Mouse (Mus musculus) kidney, embryonic 14.5 days (tissue): ENCODE measurements around the gene Tdrd3. TPM values are rescaled to one million over a fixed set of nuclear protein-coding genes. Genes with fewer than 3 reads are reported as not detected.
A peak's percentile ranks its signal among the peaks of the same experiment; 100 is the strongest.

Experiments
- ATAC-seq: fragments of 200-750 bp; cut with Nextera tagmentation; 2 replicates; pipeline ENCODE4 v1.8.0; 2017; ENCODE audit warnings: moderate number of reproducible peaks, mild to moderate bottlenecking, moderate TSS enrichment, moderate library complexity; ENCODE audit not compliant: low FRiP score, low TSS enrichment
- H3K27ac ChIP-seq: fragments of 300-500 bp; sonication (generic); 2 replicates; pipeline ENCODE4 v1.5.1; 2014; ENCODE audit warnings: low read depth, mild to moderate bottlenecking, low read length, moderate library complexity, mixed read lengths
- H3K27me3 ChIP-seq: fragments of 300-500 bp; sonication (generic); 2 replicates; pipeline ENCODE4 v1.6.1; 2014; ENCODE audit warnings: mild to moderate bottlenecking, low read length; ENCODE audit not compliant: control insufficient read depth, insufficient read depth
- H3K36me3 ChIP-seq: fragments of 300-500 bp; sonication (generic); 2 replicates; pipeline ENCODE4 v1.6.1; 2014; ENCODE audit warnings: low read length, mixed read lengths; ENCODE audit not compliant: control insufficient read depth, insufficient read depth
- H3K4me1 ChIP-seq: fragments of 300-500 bp; sonication (generic); 2 replicates; pipeline ENCODE4 v1.6.1; 2014; ENCODE audit warnings: low read length, mixed read lengths; ENCODE audit not compliant: control insufficient read depth, insufficient read depth
- H3K4me2 ChIP-seq: fragments of 300-500 bp; sonication (generic); replicated peaks from 2 replicates; pipeline ENCODE4 v1.6.1; 2014; ENCODE audit warnings: low read depth, mild to moderate bottlenecking, low read length
- H3K4me3 ChIP-seq: fragments of 300-500 bp; sonication (generic); 2 replicates; pipeline ENCODE4 v1.5.1; 2014; ENCODE audit warnings: mild to moderate bottlenecking, low read length
- H3K9ac ChIP-seq: fragments of 300-500 bp; sonication (generic); 2 replicates; pipeline ENCODE4 v1.6.1; 2014; ENCODE audit warnings: low read depth, mild to moderate bottlenecking, low read length, moderate library complexity
- H3K9me3 ChIP-seq: fragments of 300-500 bp; sonication (generic); 2 replicates; pipeline ENCODE4 v1.6.1; 2016; ENCODE audit warnings: low read length; ENCODE audit not compliant: control insufficient read depth
- WGBS: fragments of 180-500 bp; shearing (Covaris S2); extraction: QIAGEN DNeasy Blood & Tissue Kit; methylation state at CpG from one replicate; pipeline ENCODE4 v1.1.7; 2014; 5-methylcytosine and 5-hydroxymethylcytosine counted together
- polyA plus RNA-seq: library from polyadenylated mRNA; unstranded; fragments of >200 nt; fragmentation: Nextera tagmentation; extraction: Ambion mirVana; gene quantifications from 2 replicates; pipeline ENCODE4 v1.2.1, GENCODE M21; 2014

The Tdrd3 gene
- polyA plus RNA-seq, 1 experiment from 2014 or later, result 33.6 TPM

DNA sequence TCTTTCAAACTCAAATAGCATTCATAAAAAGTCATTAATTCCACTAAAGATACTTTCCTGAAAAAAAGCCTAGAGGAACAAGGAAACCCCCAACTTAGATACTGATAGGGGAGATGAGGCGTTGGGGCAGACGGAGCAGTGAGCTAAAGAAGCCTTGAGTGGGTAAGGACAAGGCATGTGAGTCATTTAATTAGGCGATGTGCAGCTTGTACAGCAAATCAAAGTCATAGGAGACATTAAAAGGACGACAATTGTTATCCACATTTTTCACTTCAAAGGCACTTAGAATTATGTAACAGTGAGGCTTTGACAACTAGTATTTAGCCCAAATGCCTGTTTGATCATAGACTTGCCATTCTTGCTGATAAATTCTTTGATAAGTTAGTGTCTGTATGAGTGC, 100.9 kb downstream of the Tdrd3 start:
- Histone ChIP-seq H3K27me3 (no peaks in the 10 kb centered on the region), H3K9ac (no peak overlapping the region), H3K4me1 (no peaks in the 10 kb centered on the region), H3K4me2 (no peak overlapping the region), H3K9me3 (no peaks in the 10 kb centered on the region), H3K27ac (no peak overlapping the region), H3K36me3 (peaks cover 9% of the 10 kb centered on the region; the same call in 1 of the 2 replicates), H3K4me3 (no peak overlapping the region)
- 85% methylated on average over 4 of the region's 4 CpGs for WGBS
- no peak for ATAC-seq

GRCm38 (mm10) chr14:87531847-87532246, 115.4 kb downstream of the Tdrd3 start:
- H3K4me2 ChIP-seq, result no peak overlapping the region
- no peak overlapping the region for H3K9ac ChIP-seq
- WGBS, result 88% methylated on average over 8 of the region's 8 CpGs
- no peaks in the 10 kb centered on the region for H3K36me3 ChIP-seq
- H3K9me3 ChIP-seq, result no peaks in the 10 kb centered on the region
- ATAC-seq, result no peak
- no peaks in the 10 kb centered on the region for H3K4me1 ChIP-seq
- H3K27me3 ChIP-seq, result no peaks in the 10 kb centered on the region
- no peak overlapping the region for H3K27ac ChIP-seq
- no peak overlapping the region for H3K4me3 ChIP-seq

DNA sequence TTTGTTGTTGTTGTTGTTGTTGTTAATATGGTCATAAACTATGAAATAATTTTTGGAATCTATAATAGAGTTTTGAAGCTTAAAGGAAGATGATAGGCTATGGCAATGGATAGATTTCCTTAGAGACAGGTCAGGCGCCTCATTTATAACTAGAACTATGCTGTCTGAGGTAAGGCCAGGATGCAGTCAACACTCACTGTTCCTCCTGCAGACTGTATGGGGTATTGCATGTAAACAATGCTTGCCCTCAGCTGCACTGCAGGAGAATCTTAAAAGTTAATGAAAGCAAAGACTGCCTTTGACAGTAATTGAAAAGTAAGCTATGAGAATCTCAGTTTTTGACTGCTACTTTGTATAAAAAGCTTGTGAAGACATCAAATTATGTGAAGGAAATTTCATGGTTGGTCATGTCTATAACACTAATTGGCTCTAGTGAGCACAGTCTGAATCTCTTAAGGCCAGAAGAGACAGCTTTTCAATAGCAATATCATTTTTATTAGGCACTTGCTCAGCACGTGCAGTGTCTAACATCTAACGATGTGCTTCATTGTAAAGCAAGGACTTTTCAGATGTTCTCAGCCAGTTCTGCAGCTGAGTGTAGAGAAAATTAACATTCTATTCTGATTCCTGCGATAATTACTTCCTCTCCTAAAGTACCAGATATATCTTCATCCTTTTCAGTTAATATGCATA, 120.8 kb downstream of the Tdrd3 start:
- Histone ChIP-seq H3K36me3 (no peaks in the 10 kb centered on the region; the same call in 1 of the 2 replicates), H3K27me3 (no peaks in the 10 kb centered on the region), H3K4me1 (no peaks in the 10 kb centered on the region), H3K27ac (no peak overlapping the region), H3K4me2 (no peak overlapping the region), H3K4me3 (no peak overlapping the region), H3K9me3 (no peaks in the 10 kb centered on the region), H3K9ac (no peak overlapping the region)
- no peak for ATAC-seq
- WGBS, result 92% methylated on average over 4 of the region's 4 CpGs

DNA sequence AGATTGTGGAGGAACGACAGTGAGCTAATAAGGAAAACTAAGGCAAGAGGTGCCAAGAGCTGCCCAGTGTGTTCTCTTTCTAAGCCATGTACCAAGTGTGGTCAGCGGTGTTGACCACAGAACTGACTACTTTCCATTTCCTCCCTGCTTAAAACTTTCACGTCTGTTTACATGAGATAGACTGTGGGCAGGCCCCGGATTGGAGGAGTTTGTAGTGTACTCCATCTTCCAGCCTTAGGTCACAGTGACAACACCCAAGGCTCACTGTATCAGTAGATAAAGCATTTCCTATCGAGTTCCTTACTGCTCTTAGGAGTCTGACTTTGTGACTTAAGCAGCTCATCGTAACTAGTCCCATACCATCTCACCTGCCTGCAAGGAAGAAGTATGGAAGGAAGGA, 133.5 kb downstream of the Tdrd3 start:
- Histone ChIP-seq H3K27ac (no peak overlapping the region), H3K36me3 (no peaks in the 10 kb centered on the region), H3K4me2 (no peak overlapping the region), H3K9ac (no peak overlapping the region), H3K9me3 (no peaks in the 10 kb centered on the region), H3K4me1 (no peaks in the 10 kb centered on the region), H3K4me3 (no peak overlapping the region), H3K27me3 (no peaks in the 10 kb centered on the region)
- WGBS, result 91% methylated on average over 6 of the region's 6 CpGs
- no peak for ATAC-seq

DNA sequence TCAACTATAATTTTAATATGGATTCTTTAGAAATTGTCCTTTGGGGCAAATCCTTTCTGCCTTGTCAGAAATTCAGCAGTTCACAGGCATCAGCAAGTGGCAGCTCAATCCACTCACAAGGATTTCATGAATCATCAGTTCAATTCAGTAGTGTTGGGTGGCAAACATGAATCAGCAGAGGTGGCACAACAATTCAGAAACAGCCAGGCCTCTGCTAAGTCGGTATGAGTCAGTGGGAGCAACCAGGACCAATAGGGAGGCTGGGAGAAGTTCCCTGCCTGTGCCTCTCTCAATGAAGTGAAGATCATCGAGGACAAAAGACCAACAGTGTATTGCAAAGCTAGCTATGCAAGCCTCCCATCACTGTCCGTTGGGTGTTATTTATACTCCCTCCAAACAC, 135.8 kb downstream of the Tdrd3 start:
- 71% methylated on average over 3 of the region's 3 CpGs for WGBS
- Histone ChIP-seq H3K4me3 (no peak overlapping the region), H3K4me1 (no peaks in the 10 kb centered on the region), H3K9me3 (no peaks in the 10 kb centered on the region), H3K4me2 (no peak overlapping the region), H3K36me3 (no peaks in the 10 kb centered on the region), H3K27me3 (no peaks in the 10 kb centered on the region), H3K9ac (no peak overlapping the region), H3K27ac (no peak overlapping the region)
- ATAC-seq, result no peak

- ATAC-seq, result no peak
These were observed 147.4 kb downstream of the Tdrd3 start for GRCm38 (mm10) chr14:87563841-87564240.

GRCm38 (mm10) chr14:87566211-87566610, 149.8 kb downstream of the Tdrd3 start:
- no peak for ATAC-seq
- peaks cover 7% of the 10 kb centered on the region; the same call in 1 of the 2 replicates for H3K4me1 ChIP-seq
- H3K27me3 ChIP-seq, result peaks cover 3% of the 10 kb centered on the region; the same call in 1 of the 2 replicates
- H3K9me3 ChIP-seq, result no peaks in the 10 kb centered on the region
- H3K4me3 ChIP-seq, result no peak overlapping the region
- no peak overlapping the region for H3K9ac ChIP-seq
- WGBS, result 36% methylated on average over 7 of the region's 7 CpGs
- no peak overlapping the region for H3K27ac ChIP-seq
- no peak overlapping the region for H3K4me2 ChIP-seq
- no peaks in the 10 kb centered on the region for H3K36me3 ChIP-seq

More at GRCm38 (mm10) chr14:87563841-87564240, 147.4 kb downstream of the Tdrd3 start:
- Histone ChIP-seq H3K4me3 (no peak overlapping the region), H3K27ac (no peak overlapping the region), H3K27me3 (peaks cover 3% of the 10 kb centered on the region; the same call in 1 of the 2 replicates), H3K9me3 (no peaks in the 10 kb centered on the region), H3K4me2 (no peak overlapping the region), H3K36me3 (no peaks in the 10 kb centered on the region), H3K9ac (no peak overlapping the region), H3K4me1 (peaks cover 7% of the 10 kb centered on the region; the same call in 1 of the 2 replicates)
- 38% methylated on average over 9 of the region's 9 CpGs for WGBS

DNA sequence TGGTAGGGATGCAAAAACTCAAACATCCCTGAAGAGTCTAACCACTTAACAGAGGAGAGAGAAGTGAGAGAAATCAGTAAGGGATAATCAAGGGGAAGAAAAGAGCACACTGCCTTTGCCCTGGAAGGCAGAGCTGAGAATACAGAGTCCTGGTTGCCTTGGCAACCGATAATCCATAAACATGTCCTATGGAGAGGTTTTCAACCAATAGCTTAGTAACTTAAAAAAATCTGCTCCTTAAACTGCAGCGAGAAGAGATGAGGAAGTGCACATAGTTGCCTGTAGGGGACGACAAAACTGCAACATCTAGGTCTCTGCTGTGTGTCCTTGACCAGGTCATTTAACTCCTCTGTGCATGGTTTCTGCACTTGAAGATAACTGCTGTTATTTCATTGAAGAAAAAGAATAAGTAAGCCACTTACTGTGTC, 150.6 kb downstream of the Tdrd3 start:
- Histone ChIP-seq H3K27me3 (peaks cover 3% of the 10 kb centered on the region; the same call in 1 of the 2 replicates), H3K4me2 (no peak overlapping the region), H3K9me3 (no peaks in the 10 kb centered on the region), H3K27ac (no peak overlapping the region), H3K36me3 (no peaks in the 10 kb centered on the region), H3K4me1 (peaks cover 7% of the 10 kb centered on the region; the same call in 1 of the 2 replicates), H3K4me3 (no peak overlapping the region), H3K9ac (no peak overlapping the region)
- peak; percentile 25; the same call in 1 of the 2 replicates for ATAC-seq
- WGBS, result 30% methylated on average over 3 of the region's 3 CpGs
